Mouse (Mus musculus) neutrophil, adult 5-6 weeks (primary cell): ENCODE data around the gene Myct1. TPM values are rescaled to one million over a fixed set of nuclear protein-coding genes. Genes with fewer than 3 reads are reported as not detected.

Experiments
- ATAC-seq: fragments of 151-379, 151-347 bp; 2 replicates; pipeline ENCODE4 v1.8.0; 2017; ENCODE audit warnings: mild to moderate bottlenecking, moderate TSS enrichment; ENCODE audit not compliant: insufficient number of reproducible peaks, poor library complexity, low FRiP score, severe bottlenecking; ENCODE audit errors: extremely low read depth
- total RNA-seq: library from RNA; stranded (forward); fragments of 200-1000 nt; gene quantifications from 2 replicates; pipeline ENCODE4 v1.2.3, GENCODE M21; 2017

The Myct1 gene
- total RNA-seq, 1 experiment from 2014 or later, result 0.81 TPM

DNA sequence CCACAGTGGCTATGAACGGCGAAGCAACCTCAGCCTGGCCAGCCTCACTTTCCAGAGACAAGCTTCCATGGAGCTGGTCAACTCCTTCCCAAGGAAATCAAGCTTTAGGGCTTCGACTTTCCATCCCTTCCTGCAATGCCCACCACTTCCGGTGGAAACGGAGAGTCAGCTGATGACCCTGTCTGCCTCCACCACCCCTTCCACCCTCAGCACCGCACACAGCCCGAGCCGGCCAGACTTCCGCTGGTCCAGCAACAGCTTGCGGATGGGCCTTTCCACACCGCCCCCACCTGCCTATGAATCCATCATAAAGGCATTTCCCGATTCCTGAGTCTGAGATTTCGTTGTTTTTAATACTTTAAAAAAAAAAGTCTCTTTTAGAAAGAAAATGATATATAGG, 10.8 kb downstream of the Myct1 start:
- ATAC-seq, result no peak

- no peak for ATAC-seq
These were observed 15.3 kb downstream of the Myct1 start for GRCm38 (mm10) chr10:5608874-5609273.

- no peak for ATAC-seq
These were observed 21.8 kb downstream of the Myct1 start for GRCm38 (mm10) chr10:5615186-5616040.

GRCm38 (mm10) chr10:5626268-5626667, 32.7 kb downstream of the Myct1 start:
- ATAC-seq, result no peak

DNA sequence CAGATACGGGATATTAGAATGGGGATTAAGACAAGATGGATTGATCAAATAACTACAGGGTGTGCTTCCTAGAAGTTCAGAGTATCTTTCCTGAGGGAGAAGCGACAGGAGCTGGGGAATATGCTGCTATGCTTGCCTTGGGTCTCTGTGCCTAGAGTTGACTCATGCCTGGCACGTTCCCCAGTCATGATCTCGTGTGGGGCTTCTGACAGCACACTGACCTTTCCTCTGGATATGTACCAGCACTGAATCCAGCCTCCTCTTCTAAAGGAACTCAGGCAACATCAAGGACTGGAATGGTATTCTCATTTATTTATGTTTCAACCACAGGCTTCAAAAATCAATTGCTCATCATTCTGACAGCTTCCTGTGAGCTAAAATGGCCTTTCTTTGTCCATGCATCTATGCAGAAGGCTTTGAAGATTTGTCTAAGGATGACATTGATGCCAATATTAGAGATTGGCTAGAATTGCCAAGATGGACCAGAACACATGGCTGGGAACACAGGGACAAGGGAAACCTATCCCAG, 40.2 kb downstream of the Myct1 start:
- no peak for ATAC-seq

DNA sequence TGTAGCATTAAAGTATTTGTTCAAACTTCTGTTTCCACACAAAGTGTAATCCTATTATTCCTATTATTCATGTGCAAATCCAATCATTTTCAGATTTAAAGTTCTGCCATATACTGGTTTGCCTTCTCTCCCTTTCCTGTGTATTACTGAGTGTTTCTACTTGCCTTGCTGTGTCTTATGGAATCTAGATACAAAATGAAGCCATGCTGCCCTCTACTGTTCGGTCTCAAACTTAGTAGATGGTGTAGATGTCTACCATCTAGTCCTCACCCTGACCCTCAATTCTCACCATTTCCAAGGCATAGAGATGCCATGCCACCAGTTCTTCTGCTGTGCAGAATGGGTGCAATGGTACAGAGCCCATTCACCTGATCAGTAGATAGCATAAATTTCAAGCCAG, 40.8 kb downstream of the Myct1 start:
- no peak for ATAC-seq

DNA sequence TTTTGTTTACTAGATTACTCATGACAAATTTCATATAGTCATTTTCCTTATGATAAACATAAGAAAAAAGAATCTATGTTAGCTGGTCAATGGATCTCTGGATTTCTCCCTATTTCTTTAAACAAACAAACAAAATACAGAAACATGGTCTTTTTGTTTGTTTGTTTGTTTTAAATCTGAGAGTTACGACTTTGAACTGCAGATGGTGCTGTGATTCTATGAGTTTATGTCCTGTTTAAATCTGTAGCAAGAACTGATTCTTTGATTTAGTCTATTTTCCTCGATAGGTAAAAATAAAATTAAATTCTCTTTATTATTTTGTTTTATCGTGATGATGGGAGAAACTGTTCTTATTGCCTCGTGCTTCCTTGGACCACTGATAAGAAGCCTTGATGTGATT, 43.7 kb downstream of the Myct1 start:
- ATAC-seq, result no peak

DNA sequence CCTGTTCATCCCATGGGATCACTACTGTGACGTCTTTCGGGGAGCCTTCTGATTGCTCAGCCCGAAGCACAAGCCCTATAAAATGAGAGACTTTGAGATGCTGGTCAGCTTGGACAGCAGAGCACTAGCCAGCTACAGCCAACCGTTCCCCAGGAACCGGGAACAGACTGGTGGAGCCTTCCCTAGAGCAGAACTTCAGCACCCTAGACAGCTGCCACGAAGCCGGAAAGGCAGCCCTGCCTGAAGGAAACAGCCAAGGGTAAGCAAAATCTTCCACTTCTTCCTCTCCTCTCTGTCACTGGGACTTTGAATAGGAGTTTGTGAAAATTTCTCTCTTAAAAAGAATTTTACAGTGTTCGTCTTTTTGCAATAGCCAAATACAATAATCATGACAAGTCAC, 45.5 kb downstream of the Myct1 start, which contains the start of gene Vip:
Gene Vip (plus strand): TSS at position 107 of the 400 bp plus-strand sequence.
- no peak for ATAC-seq

Other genes starting within 250 kb of the Myct1 start
- 68.5 and 71.5 TPM in 2 replicates for gene Syne1, start 42.3 kb upstream of the Myct1 start, total RNA-seq
- not detected in 2 replicates for gene Vip, start 45.4 kb downstream of the Myct1 start, total RNA-seq
- 6.1 and 7.8 TPM in 2 replicates for gene Fbxo5, start 211.8 kb downstream of the Myct1 start, total RNA-seq
- gene Mtrf1l, start 230.1 kb downstream of the Myct1 start, total RNA-seq, result 27.7 and 31.0 TPM in 2 replicates